Mouse (Mus musculus) heart, postnatal 14 days (tissue): ENCODE results near the gene AI661453. TPM values are rescaled to one million over a fixed set of nuclear protein-coding genes. Genes with fewer than 3 reads are reported as not detected.

Source experiments
- DNase-seq, 2 experiments: peaks; one replicate each; pipeline ENCODE4 v3.0.0; 2021 to 2022
- intact Hi-C: fragments of 180-260 bp; cut with DNase I; formaldehyde crosslinking; loops from one replicate; pipeline ENCODE4 v1.15.1; 2025
- total RNA-seq, 2 experiments: library from RNA; stranded (reverse); gene quantifications; 2 replicates each; pipeline ENCODE4 v1.2.3; 2021

The AI661453 gene
- total RNA-seq, 2 experiments from 2014 or later: 1.8 to 2.1 TPM

DNA sequence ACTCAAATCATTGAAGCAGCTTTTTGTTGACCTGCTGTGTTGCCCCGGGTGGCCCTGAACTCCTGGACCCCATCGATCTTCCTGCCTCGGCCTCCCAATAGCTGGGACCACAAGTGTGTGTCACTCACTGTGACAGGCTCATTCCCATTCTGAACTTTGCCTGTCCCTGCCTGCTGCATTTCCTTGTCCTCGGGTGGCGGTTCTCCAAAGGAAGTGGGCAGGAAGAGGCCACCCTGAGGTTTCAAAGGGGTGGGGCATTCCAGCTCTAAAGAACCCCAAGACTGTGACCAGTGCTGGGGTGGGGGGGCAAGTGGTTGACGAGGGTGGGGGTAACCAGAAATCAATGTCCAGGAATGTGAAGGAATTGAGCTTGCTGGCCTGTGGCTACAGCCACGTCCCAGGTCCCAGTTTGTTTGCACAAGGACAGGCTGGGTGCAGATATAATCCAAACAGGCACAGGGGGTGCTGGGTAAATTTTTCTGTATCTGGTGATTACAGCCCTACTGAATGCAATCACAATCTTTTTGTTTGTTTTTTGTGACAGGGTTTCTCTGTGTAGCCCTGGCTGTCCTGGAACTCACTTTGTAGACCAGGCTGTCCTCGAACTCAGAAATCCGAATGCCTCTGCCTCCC, 3.1 kb downstream of the AI661453 start:
- DNase-seq: no peak
- intact Hi-C loops: no loop called here

DNA sequence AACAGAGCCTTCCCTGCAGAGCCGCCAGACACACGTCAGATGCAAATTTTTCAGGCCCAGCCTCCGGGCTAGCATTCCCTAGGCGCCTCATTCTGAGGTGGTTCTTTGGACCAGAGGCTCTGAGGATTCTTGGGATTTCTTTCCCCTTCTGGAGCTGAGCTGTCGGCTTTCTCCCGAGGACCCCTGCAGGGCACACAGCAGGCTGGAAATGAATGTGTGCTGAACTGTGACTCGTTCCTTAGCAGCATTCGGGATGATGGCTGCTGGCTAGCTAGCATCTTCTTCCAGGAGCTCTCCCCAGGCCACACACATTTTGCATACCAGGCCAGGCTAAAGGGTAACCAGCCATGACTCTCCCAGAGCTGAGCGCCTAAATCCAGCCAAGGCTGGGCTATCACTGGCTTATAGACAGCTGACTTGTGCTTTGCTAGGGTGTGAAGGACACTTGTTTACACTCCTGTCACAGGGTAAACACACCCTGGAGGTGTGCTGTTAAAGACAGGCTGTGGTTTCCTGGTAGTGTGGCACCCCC, 4.0 kb downstream of the AI661453 start:
- intact Hi-C loops: no loop called here
- no peak for DNase-seq

DNA sequence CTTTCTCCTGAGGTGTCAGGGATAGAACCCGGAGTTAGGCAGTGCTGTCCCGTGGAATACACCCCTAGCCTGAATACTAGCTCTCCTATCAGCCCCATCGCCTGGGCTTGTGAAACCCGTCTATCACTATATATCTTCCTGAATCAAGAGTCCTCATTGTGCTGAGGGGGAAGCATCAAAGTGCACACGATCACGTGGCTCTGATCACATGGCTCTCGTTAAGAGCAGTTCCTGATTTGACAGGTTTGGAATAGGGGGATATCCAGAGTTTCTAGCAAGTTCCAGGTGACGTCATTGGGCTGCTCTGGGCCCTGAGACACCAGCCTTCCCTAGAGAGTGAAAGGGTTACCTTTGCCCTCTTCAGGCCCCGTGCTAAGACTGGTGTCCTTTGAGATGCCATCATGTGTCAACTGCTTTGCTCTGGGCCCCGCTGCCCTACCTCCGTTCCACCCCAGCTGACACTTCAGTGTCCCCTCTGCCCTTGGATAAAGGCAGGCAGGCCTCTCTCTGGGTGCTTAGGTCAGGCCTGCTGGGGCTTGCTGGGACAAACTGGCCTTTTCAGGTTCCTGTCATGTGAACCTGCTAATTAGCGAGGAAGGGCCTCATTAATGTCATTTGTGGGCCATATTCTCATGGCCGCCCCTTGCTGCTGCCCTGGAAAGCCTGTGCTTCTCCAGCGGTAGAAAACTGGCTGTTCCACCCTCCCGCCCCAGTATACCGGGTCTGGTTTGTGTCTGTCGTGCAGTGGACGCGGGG, 5.1 kb downstream of the AI661453 start:
- DNase-seq: no peak
- intact Hi-C loops: no loop called here

DNA sequence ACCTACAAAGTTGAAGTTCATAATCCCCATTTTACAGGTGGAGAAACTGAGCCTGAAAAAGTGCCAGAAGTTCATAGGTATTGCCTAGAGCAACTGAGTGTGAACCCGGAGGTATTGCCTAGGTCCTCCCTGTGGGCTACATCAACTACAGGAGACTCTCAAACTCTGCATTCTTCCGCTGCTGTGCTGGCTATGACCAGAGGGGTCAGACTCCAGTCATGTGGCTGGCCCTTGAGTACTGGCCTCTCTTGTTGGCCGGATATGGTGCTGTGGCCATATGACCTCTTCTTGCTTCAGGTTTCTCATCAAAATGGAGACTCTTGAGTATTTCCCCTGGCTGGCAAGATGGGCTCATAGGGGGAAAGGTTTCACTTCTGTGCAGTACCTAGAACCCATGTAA, 5.9 kb downstream of the AI661453 start:
- no peak for DNase-seq
- intact Hi-C loops: no loop called here

DNA sequence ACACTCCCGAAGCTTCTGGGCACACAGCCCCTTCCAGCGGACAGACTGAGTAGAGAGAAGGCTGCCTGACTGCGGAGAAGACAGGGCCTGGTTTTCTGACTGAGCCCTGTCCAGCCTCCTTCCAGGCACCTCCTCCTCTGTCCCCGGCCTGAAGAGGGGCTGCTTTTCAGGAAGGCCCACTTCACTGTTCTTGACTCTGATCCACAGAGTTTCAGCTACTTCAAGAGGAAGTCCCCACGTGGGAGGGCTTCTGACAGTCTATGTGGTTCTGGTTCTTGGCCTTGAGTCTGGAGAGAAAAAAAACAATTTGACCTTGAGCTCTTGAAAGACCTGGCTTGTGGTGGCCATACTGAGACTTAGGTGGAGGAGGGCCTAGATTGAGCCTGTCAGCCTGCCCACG, 7.7 kb downstream of the AI661453 start:
- no peak for DNase-seq

DNA sequence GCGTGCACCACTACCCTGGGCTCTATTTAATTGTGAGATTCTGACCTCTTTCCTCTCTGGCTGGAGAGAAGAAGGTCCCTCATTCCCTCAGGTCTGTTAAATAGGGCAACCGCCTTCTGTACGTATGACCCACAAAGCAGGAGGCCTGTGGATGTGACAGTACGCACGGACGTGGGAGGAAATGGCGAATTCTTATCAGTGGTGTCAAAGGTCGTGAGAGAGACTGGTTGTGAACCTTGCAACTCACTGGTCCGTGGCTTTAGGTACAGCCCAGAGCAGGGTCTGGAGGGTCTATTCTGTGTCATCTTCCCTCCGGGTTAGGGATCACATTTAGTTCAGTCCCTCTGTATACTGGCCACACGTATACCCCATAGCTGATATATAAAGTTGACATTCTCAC, 9.1 kb downstream of the AI661453 start:
- DNase-seq: no peak
- intact Hi-C loops: no loop called here

More for the DNA sequence above, 7.7 kb downstream of the AI661453 start:
- intact Hi-C loops: no loop called here

DNA sequence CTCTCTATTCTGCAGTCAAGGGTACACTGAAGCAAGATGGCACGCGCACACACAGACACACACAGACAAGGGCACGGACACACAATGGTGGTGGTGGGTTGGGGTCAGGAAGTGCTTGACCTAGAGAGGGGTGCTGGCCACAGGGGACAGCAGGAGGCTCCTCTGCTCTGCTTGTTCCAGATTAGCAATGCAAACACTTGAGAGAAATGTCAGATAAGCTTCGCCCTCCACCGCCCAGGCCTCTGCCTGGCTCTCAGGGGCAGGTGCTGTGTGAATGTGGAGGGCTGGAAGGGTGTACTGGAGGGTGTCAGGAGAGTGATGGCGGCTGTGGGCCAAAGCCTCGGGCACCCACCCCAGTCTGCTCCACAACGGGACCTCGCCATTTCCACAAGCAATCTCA, 9.6 kb downstream of the AI661453 start:
- DNase-seq: no peak
- intact Hi-C loops: no loop called here

DNA sequence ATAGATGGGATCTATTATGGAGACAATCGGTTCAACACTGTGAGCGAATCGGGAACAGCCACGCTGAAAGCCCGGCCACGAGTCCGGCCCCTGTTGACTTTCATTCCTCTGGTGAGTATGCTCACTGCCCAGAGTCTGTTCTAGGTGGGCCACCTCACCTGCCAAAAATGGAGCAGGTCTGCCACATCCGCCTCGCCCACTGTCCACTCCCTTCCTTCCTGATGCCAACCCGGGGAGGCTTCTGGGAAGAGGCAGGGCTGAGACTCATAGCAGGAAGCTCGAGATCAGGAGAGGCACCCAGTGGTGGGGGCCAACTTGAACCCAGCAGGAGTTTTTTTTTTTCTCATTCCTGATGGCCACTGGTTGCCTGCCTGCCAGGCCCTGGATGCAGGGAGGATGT, 10.1 kb downstream of the AI661453 start:
- intact Hi-C loops: no loop called here
- DNase-seq: no peak

DNA sequence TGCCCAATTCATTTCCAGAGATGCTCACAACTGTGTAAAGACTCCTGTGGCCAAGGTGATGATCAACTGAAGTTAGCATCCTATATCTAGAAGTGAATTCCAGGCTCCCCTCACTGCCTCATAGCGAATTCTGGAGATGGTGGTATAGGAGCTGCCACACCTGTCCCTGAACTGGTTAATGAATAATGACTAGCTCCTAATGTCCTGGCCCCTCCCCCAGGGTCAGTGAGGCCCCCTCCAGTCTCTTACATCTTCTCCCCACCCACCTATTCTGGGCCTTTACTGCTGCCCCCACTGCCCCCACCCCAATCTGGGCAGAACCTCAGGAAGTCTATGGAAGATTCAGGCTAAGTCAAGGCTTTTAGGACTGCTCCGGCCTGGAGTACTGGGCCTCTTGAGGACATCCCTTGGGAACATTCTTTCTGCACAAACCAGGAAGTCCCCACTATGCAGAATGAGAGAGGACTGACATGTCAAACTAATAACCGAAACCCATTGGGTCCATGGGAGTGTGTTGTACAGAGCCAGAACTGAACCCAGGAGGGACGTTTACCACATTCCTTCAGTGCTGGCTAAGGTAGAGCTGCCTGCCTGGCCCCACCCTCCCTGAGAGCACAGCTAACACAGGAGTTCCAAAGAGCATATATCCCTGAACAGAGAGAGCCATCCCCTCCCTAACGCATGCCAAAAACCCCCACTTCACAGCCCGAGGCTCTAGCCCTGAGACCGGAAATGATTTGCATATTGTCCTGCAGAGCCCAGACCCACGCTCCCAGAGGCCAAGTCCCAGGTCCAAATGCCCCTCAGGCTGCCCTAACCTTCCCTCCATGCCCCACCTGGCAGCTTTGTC, 12.3 kb downstream of the AI661453 start:
- DNase-seq: no peak
- intact Hi-C loops: no loop called here

DNA sequence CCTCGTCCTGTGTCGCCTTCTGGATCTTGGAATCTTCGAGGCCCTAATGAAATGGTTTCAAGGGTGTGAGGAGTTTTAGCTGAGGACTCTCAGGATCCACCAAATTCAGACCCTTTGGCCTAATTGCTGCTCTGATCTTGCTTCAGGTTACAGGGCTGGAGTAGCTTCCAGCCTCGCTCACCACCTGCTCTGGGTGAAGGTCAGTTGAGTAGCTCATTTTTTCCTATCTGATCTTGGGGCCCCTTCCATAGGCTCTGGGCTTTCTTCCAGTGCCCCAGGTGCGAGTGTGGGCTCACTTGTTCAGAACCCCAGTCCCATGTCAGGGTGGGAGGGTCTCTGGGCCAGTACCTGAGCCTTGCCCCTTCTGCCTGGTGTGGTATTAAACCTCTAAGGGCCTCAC, 13.0 kb downstream of the AI661453 start:
- intact Hi-C loops: no loop called here
- DNase-seq: no peak

DNA sequence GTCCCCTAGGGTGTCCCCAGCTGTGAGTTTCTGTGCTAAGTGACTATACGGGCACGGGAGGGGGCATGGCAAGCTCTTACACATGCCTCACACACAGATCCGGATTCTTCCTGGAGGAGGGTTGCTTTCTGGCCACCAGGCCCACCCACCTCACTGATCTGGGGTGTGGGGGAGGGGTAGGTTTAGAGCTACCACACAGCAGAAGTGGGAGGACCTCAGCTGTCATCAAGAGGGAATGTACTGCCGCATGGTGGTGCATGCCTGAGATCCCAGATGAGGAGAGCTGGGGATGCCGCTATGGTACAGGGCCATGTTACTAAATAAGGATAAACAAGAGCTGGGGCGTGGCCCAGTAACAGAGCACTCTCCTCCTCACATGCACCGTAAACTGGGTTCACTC, 13.8 kb downstream of the AI661453 start:
- no peak for DNase-seq
- intact Hi-C loops: no loop called here

DNA sequence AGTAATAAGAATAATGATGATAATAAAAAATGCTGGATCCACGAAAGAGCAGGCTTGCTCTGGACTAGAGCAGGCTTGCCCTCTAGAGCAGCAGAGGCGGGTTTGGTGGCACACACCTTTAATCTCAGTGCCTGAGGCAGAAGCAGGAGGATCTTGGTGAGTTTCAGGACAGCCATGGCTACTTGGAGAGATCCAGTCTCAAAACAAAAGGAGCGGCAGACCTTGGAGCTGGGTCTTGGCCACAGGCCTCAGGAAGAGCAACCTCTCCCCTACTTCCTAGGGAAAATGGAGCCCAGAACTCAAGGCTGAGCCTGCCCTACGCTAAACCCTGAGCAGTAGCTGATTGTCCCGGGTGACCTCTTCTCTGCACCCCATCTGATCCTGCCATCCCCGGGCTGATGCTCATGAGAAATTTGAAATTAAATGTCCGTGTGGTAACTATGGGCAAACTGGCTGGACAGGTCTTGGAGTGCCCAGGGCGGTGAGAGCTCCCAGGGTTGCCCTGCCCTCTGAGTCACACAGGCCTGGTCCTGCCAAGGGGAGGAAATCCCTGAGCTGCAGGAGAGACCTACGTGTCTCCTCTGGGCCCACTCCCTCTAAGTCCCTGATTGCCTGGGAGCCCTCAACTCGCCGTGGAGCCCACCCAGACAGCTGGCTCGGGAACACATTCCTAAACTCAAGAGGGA, 14.6 kb downstream of the AI661453 start:
- intact Hi-C loops: no loop called here
- DNase-seq: no peak

DNA sequence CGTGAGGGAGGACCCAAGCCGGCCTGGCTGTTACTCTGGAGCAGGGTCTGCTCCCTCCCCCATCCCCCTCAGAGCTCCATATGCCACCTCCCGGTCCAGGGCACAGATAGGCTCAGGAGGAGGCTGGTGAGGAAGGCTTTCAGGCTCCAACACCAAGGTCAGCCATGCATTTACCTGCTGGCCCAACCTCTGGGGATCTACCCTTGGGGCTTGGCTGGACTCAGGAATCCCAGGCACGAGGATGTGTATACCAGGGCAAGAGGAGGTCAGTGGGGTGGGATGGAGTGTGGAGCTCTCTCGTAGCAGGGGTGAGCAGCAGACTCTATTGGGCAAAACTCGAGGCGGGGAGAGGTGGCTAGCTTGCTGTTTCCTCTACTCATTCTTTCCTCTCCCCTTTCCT, 16.5 kb downstream of the AI661453 start:
- intact Hi-C loops: no loop called here
- DNase-seq: no peak

DNA sequence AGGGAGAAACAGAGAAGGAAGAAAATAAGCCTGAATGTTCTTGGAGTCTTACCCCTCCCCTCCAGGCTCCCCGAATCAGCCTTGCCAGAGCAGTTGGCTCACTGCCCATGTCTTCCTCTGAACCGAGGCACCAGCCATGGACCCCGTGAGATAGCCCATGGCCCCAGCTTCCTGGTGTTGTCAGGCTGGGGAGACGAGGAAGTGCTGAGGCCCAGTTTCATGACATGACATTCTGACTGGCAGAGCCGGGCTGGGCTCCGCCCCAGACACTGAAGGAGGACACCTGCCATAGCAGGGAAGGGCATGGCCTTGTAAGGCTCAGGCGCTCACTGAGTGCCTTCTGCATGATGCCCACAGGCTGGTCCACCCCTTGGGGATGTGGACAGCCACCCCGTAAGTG, 18.3 kb downstream of the AI661453 start:
- intact Hi-C loops: no loop called here
- DNase-seq: no peak

DNA sequence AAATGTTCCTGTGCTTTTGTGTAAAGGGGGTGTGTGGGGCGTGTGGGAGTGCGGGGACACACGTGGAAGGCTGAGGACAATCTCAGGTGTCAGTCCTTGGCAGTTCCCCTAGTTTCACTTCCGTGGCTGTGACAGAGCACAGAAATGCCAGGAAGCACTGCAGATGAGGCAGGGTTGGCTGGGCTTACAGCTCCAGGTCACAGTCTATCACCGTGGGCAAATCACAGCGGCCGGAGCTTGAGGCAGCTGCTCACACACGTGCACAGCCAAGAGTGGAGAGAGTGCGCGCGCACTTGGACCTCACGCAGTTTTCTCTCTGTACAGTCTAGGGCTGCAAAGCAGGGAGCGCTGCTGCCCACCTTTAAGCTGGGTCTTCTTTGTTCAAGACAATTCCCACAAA, 21.9 kb downstream of the AI661453 start:
- DNase-seq: no peak
- intact Hi-C loops: no loop called here

DNA sequence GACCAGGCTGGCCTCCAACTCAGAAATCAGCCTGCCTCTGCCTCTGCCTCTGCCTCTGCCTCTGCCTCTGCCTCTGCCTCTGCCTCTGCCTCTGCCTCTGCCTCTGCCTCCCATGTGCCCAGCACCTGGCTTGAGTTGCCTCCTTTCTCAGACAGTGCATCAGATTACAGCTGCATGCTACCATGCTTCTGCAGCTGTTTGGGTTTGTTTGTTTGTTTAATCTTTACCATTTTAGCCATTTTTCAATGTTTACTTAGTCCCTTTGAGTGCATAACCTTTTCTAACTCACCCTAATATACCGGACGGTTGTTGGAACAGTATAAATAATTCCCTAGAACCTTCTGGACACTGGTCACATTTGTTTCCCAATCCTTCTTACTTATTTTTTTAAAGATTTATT, 22.5 kb downstream of the AI661453 start:
- no peak for DNase-seq
- intact Hi-C loops: no loop called here

DNA sequence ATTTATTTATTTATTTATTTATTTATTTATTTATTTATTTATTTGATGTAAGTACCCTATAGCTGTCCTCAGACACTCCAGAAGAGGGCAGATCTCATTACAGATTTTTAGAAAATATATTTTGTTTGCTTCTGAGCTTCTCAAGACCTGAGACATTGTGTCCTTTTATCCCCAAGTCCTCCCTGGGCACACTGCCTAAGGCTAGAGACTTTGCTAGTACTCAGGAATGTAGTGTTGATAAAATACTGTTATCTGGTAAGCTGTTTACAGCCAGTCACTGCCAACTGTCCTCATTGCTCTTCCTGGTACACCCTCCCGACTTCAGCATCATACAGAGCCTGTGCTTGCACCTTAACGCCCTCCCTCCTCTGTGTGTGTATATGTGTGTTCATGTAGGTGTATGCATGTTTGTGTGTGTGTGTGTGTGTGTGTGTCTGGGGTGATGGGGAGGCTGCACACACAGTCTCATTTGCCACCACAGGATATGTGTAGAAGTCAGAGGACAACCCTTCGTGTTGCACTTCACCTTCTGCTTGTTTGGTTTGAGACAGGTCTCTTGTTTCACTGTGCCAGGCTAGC, 23.0 kb downstream of the AI661453 start:
- DNase-seq: no peak
- intact Hi-C loops: no loop called here

DNA sequence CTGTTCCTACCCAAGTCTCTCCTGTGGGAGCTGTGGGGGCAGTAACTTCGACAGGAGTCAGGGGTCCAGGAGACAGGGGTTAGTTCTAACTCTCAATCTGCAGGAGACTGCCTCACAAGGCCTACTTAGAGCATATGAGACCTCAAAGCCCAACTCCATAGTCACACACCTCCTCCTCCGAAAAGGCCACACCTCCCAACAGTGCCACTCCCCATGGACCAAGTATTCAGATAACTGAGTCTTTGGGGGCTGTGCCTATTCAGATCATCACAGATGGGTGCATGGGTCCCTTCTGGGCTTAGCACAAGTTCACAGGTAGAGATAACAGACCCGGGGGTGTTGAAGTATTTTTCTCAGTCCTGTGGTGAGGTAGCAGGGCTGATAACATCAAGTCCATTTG, 25.3 kb downstream of the AI661453 start:
- intact Hi-C loops: no loop called here

DNA sequence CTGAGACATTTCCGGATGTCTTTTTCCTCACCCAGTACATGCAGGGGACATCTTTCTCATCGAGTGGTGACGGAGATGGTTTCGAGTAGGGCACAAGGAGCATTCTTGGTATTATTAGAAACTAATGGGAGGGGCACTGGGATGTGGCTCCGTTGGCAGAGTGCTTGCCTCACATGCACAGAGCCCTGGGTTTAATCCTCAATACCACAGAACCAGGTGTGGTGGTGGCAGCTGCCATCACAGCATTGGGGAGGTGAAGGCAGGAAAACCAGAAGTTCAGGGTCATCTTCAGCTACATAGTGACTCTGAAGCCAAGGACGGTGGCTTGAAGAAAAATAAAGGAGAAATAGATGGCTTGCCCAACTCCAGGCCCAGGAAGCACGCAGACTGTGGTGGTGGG, 25.8 kb downstream of the AI661453 start:
- intact Hi-C loops: no loop called here
- DNase-seq: no peak

More for the DNA sequence above, 25.3 kb downstream of the AI661453 start:
- DNase-seq: no peak

DNA sequence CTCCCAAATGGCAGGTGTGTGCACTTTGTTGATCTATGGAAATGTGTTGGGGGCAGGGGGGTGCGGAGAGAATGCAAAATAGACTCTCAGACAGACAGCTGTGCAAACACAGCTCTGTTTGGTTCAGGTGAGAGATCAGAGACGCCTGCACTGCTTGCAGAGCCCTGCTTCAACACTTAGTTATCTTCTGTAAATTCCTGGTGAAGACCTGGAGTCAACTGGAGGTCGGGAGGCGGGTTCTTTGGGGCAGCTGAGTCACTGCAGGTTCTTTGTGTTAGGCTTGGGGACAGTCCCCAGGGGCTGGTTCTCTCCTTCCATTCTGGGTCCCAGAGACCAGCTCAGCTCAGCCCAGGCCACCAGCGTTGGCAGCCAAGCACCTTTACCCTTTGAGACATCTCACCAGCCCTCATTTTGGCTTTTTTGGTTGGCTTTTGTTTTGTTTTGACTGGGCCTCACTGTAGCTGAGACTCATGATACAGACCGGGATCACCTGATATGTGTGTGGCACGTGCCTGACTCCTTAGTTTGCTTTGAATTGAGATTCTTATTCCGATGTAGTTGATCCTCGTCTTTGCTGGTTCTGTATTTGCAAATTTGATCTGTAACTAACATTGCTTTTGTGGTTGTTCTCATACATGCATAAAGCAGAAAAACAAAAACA, 26.4 kb downstream of the AI661453 start:
- DNase-seq: no peak
- intact Hi-C loops: no loop called here
